Mouse (Mus musculus) midbrain, embryonic 14.5 days (tissue): ENCODE results near the gene Lrrc7. TPM values are rescaled to one million over a fixed set of nuclear protein-coding genes. Genes with fewer than 3 reads are reported as not detected.

Source experiments
- ATAC-seq: fragments of 200-750 bp; cut with Nextera tagmentation; 2 replicates; pipeline ENCODE4 v1.8.0; 2017; ENCODE audit warnings: moderate number of reproducible peaks, moderate library complexity; ENCODE audit not compliant: low FRiP score, low TSS enrichment
- DNase-seq: peaks from one replicate; pipeline ENCODE4 v3.0.0-alpha.2; 2015
- H3K27ac ChIP-seq: fragments of 300-500 bp; sonication (generic); replicated peaks from 2 replicates; pipeline ENCODE4 v1.5.1; 2014; ENCODE audit warnings: mild to moderate bottlenecking, low read depth, low read length, moderate library complexity
- H3K27me3 ChIP-seq: fragments of 300-500 bp; sonication (generic); 2 replicates; pipeline ENCODE4 v1.6.1; 2014; ENCODE audit warnings: low read length, control low read depth, mixed read lengths; ENCODE audit not compliant: control insufficient read depth, insufficient read depth
- H3K36me3 ChIP-seq: fragments of 300-500 bp; sonication (generic); 2 replicates; pipeline ENCODE4 v1.6.1; 2014; ENCODE audit warnings: low read length, control low read depth; ENCODE audit not compliant: control insufficient read depth, insufficient read depth
- H3K4me1 ChIP-seq: fragments of 300-500 bp; sonication (generic); 2 replicates; pipeline ENCODE4 v1.6.1; 2014; ENCODE audit warnings: mild to moderate bottlenecking, antibody characterized with exemption, low read length, control low read depth; ENCODE audit not compliant: control insufficient read depth, insufficient read depth
- H3K4me2 ChIP-seq: fragments of 300-500 bp; sonication (generic); 2 replicates; pipeline ENCODE4 v1.6.1; 2014; ENCODE audit warnings: mild to moderate bottlenecking, low read length, moderate library complexity
- H3K4me3 ChIP-seq: fragments of 300-500 bp; sonication (generic); replicated peaks from 2 replicates; pipeline ENCODE4 v1.5.1; 2014; ENCODE audit warnings: low read depth, low read length
- H3K9ac ChIP-seq: fragments of 300-500 bp; sonication (generic); replicated peaks from 2 replicates; pipeline ENCODE4 v1.6.1; 2014; ENCODE audit warnings: mild to moderate bottlenecking, low read length, moderate library complexity
- H3K9me3 ChIP-seq: fragments of 300-500 bp; sonication (generic); 2 replicates; pipeline ENCODE4 v1.6.1; 2016; ENCODE audit warnings: low read length, control low read depth, mixed read lengths; ENCODE audit not compliant: control insufficient read depth
- WGBS: fragments of 180-500 bp; shearing (Covaris S2); extraction: QIAGEN DNeasy Blood & Tissue Kit; methylation state at CpG from one replicate; pipeline ENCODE4 v1.1.7; 2014; 5-methylcytosine and 5-hydroxymethylcytosine counted together
- polyA plus RNA-seq: library from polyadenylated mRNA; unstranded; fragments of >200 nt; fragmentation: Nextera tagmentation; extraction: Ambion mirVana; gene quantifications from 2 replicates; pipeline ENCODE4 v1.2.1, GENCODE M21; 2014

The Lrrc7 gene
- polyA plus RNA-seq, 1 experiment from 2014 or later: 13.2 TPM

- Histone ChIP-seq H3K4me2 (no peak overlapping the region), H3K4me3 (no peak overlapping the region), H3K27me3 (no peaks in the 10 kb centered on the region), H3K9ac (no peak overlapping the region), H3K4me1 (no peaks in the 10 kb centered on the region), H3K36me3 (no peaks in the 10 kb centered on the region), H3K27ac (no peak overlapping the region), H3K9me3 (no peaks in the 10 kb centered on the region)
- WGBS: 12% methylated on average over 2 of the region's 2 CpGs
- ATAC-seq: no peak
- DNase-seq: no peak
Measured at GRCm38 (mm10) chr3:158388076-158388454, 174.0 kb downstream of the Lrrc7 start.

DNA sequence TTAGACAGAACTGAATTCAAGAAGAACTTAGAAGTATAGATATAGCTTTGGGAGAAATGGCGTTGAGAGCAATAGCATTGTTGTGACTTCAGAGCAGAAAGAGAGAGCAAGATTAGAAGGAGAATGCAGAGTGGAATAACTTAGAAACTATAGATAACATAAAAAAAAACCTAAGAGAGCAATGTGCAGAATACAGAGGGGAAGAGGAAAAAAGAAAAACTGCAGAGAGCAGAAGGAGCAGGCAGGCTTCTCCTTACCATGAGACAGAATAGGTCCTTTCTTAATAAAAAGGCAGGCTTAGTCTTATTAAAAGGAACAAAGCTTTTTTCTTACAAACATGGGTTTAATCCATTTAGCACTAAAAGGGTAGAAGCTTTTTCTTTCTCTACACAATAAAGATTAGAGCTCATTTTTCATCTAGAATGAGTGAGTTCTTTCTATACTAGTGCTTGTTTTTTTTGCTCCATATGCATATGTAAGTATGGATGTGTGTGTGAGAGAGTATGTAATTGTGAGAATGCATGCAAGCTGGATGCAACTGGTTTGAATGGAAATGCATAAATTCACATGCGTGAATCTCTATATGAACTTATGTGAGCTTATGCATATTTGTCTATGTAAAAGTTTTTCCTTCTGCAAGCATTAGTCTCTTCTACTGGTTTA, 174.5 kb downstream of the Lrrc7 start:
- no peak overlapping the region for H3K27ac ChIP-seq
- DNase-seq (no peak), ATAC-seq (no peak)
- H3K27me3 ChIP-seq: no peaks in the 10 kb centered on the region
- H3K36me3 ChIP-seq: no peaks in the 10 kb centered on the region
- H3K4me2 ChIP-seq: no peak overlapping the region
- H3K4me3 ChIP-seq: no peak overlapping the region
- no peaks in the 10 kb centered on the region for H3K9me3 ChIP-seq
- H3K4me1 ChIP-seq: no peaks in the 10 kb centered on the region
- H3K9ac ChIP-seq: no peak overlapping the region
- 31% methylated on average over 2 of the region's 2 CpGs for WGBS

GRCm38 (mm10) chr3:158386848-158387247, 175.2 kb downstream of the Lrrc7 start:
- Histone ChIP-seq H3K27ac (no peak overlapping the region), H3K27me3 (no peaks in the 10 kb centered on the region), H3K36me3 (no peaks in the 10 kb centered on the region), H3K4me3 (no peak overlapping the region), H3K4me1 (no peaks in the 10 kb centered on the region), H3K9me3 (no peaks in the 10 kb centered on the region), H3K4me2 (no peak overlapping the region), H3K9ac (no peak overlapping the region)
- WGBS: 66% methylated on average over 1 of the region's 1 CpGs
- DNase-seq (no peak), ATAC-seq (no peak)

DNA sequence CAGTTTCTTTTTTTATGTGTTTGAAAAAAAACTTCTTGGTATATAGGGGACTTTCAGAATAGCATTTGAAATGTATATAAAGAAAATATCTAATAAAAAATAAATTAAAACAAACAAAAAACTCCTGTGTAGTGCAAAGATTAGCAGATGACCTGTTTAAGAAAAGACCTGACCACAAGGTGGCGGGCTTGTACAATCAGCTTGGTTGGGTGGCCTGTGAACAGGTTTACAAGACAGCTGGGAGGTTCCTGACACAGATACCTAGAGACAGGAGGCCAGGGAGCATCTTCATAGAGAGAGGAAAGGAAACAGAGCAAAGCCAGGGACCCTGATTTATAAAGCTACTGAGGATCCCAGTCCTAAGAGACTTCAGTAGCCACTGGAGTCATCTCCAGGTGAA, 186.1 kb downstream of the Lrrc7 start:
- H3K27ac ChIP-seq: no peak overlapping the region
- no peak overlapping the region for H3K9ac ChIP-seq
- no peak overlapping the region for H3K4me3 ChIP-seq
- no peak overlapping the region for H3K4me2 ChIP-seq
- H3K9me3 ChIP-seq: no peaks in the 10 kb centered on the region
- H3K27me3 ChIP-seq: no peaks in the 10 kb centered on the region
- H3K36me3 ChIP-seq: no peaks in the 10 kb centered on the region
- no peaks in the 10 kb centered on the region for H3K4me1 ChIP-seq
- DNase-seq (peak; percentile 57), ATAC-seq (no peak)
- WGBS: 3% methylated on average over 1 of the region's 1 CpGs

DNA sequence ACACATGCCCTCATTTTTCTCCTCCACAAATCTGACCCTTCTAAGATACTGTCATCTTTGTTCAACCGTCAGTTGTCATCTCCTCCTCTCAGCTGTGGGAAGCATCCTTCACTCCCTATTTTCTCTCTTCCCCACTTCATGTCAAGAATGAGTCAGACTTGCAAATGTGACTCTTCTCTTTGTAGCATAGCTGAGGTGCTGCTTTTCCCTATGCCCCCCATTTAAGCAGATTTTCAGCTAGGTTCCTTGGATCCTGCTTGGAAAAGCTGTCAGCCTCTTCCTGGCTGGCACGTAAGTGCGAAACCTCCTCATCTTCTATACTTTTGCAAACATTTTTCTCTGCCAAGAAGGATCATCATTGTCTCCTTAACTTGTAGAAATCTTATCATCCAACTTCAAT, 192.9 kb downstream of the Lrrc7 start:
- Histone ChIP-seq H3K27ac (no peak overlapping the region), H3K9ac (no peak overlapping the region), H3K36me3 (no peaks in the 10 kb centered on the region), H3K27me3 (no peaks in the 10 kb centered on the region), H3K4me3 (no peak overlapping the region), H3K4me2 (no peak overlapping the region), H3K9me3 (no peaks in the 10 kb centered on the region), H3K4me1 (no peaks in the 10 kb centered on the region)
- no peak for ATAC-seq
- 86% methylated on average over 3 of the region's 3 CpGs for whole genome bisulfite sequencing
- DNase-seq: no peak

DNA sequence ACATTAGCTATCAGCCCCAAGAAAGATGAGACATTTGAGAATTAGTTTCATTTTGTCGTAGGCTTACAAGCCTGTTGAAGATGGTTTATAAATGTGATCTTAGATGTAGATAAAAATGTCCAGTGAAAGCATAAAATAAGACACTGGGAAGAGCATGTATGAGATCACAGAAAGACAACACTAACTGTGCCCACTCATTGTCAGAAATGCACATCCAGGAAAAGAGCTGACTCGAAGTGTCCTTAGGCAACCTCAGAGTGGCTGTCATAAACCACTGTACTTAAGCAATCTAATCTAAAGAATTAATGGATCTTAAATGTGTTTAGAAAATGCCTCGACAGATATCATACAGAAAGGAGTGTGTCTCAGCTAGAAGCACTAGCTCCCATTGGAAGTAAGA, 196.2 kb downstream of the Lrrc7 start:
- no peaks in the 10 kb centered on the region for H3K36me3 ChIP-seq
- H3K4me1 ChIP-seq: no peaks in the 10 kb centered on the region
- no peaks in the 10 kb centered on the region for H3K9me3 ChIP-seq
- H3K9ac ChIP-seq: no peak overlapping the region
- H3K4me2 ChIP-seq: no peak overlapping the region
- H3K27me3 ChIP-seq: no peaks in the 10 kb centered on the region
- 85% methylated on average over 3 of the region's 3 CpGs for WGBS
- DNase-seq: no peak
- no peak overlapping the region for H3K27ac ChIP-seq
- H3K4me3 ChIP-seq: no peak overlapping the region
- no peak for ATAC-seq

- no peaks in the 10 kb centered on the region for H3K9me3 ChIP-seq
- H3K4me3 ChIP-seq: no peak overlapping the region
- no peaks in the 10 kb centered on the region for H3K36me3 ChIP-seq
- DNase-seq (no peak), ATAC-seq (no peak)
- no peaks in the 10 kb centered on the region for H3K27me3 ChIP-seq
- H3K9ac ChIP-seq: no peak overlapping the region
- no peak overlapping the region for H3K27ac ChIP-seq
- H3K4me1 ChIP-seq: no peaks in the 10 kb centered on the region
- H3K4me2 ChIP-seq: no peak overlapping the region
- 93% methylated on average over 2 of the region's 2 CpGs for WGBS
Measured at GRCm38 (mm10) chr3:158362091-158362490, 199.9 kb downstream of the Lrrc7 start.

- Histone ChIP-seq H3K27me3 (no peaks in the 10 kb centered on the region), H3K9me3 (no peaks in the 10 kb centered on the region), H3K4me3 (no peak overlapping the region), H3K9ac (no peak overlapping the region), H3K36me3 (no peaks in the 10 kb centered on the region), H3K27ac (no peak overlapping the region), H3K4me1 (no peaks in the 10 kb centered on the region), H3K4me2 (no peak overlapping the region)
- ATAC-seq (no peak), DNase-seq (no peak)
- 91% methylated on average over 1 of the region's 1 CpGs for WGBS
Measured at GRCm38 (mm10) chr3:158356706-158357105, 205.3 kb downstream of the Lrrc7 start.

GRCm38 (mm10) chr3:158356194-158356593, 205.8 kb downstream of the Lrrc7 start:
- ATAC-seq: no peak
- no peak overlapping the region for H3K4me3 ChIP-seq
- H3K27ac ChIP-seq: no peak overlapping the region
- H3K9me3 ChIP-seq: no peaks in the 10 kb centered on the region
- no peak overlapping the region for H3K9ac ChIP-seq
- no peak for DNase-seq
- WGBS: 93% methylated on average over 4 of the region's 4 CpGs
- no peaks in the 10 kb centered on the region for H3K27me3 ChIP-seq
- no peak overlapping the region for H3K4me2 ChIP-seq
- H3K36me3 ChIP-seq: no peaks in the 10 kb centered on the region
- no peaks in the 10 kb centered on the region for H3K4me1 ChIP-seq
